Mouse (Mus musculus): ENCODE measurements at regions not wholly inside any gene's neighbourhood (a gene's known extent, or its start where the extent isn't known, plus 50 kb on each side); places are given as distances from the start of the nearest gene placed in this dataset.

GRCm38 (mm10) chr17:4296521-4297155 lies 600.6 kb upstream of the Nox3 start:
- DNase-seq (ENCODE audit: low spot score), result peak; percentile 23

DNA sequence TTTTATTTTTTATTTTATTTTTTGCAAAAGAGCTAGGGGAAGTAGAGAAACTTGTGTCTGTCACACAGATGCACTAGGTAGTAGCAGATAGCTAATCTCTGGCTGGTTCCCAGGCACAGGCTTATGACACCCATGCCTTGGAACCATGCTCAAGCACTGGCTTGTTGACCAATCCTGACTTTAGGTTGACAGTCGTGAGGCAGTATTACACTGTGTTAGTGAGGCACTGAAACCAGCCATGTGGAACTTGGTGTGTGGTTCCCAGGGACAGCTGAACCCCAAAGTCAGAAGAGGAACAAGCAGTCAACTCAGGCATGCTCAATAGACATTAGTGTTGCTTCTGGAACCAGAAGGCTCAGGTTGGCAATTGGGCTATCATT lies 601.1 kb upstream of the Nox3 start:
- DNase-seq (ENCODE audit: low spot score), result no peak

GRCm38 (mm10) chr17:4301142-4301853 lies 605.2 kb upstream of the Nox3 start:
- no peak for DNase-seq (ENCODE audit: low spot score)

DNA sequence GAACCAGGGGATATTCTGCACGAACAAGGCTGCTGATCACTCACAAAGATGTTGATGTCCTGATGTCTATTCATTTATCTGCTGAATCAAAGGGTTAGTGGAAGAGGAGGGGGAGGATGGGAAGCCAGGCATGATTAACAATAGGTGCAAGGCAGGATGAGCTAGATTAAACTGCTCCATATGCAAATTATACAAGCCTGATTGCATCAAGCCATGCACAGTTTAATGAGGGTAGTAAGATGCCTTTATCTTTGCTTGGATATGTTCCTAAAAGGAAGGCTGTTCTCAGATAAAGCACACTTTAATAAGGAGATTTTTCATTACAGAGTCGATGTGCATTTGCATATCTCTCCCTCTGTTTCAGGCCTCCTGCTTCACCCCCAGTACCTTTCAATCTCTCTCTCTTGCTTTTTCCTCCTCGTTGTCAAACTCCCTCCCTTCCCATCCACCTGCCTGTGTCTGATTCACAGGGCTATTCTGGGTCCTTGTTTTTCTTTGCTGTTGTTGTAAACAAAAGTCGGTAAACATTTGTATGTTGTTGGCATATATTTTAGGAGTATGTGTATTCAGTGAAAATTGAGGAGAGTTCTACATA lies 615.8 kb upstream of the Nox3 start:
- DNase-seq (ENCODE audit: low spot score), result no peak

DNA sequence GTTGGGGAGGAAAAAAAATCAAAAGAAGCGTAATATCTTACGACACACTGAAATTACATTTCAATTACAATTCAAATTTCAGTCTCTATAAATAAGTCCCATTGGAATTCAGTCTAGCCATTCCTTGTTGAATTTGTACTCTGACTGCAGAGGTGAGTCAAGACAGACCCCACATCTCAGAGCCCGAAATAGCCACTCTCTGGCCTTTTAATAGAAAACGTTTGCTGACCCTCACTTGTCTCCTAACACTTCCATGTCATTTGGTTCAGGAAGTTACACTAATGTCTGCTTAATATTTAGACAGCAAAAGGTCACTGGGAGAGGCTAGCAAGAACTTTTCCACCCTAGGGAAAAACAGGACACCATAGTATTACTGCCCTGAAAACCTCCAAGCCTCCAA lies 623.1 kb upstream of the Nox3 start:
- peak; percentile 24 for DNase-seq (ENCODE audit: low spot score)

- DNase-seq (ENCODE audit: low spot score), result no peak
Observed at GRCm38 (mm10) chr17:4328810-4329209, 632.7 kb upstream of the Nox3 start.

DNA sequence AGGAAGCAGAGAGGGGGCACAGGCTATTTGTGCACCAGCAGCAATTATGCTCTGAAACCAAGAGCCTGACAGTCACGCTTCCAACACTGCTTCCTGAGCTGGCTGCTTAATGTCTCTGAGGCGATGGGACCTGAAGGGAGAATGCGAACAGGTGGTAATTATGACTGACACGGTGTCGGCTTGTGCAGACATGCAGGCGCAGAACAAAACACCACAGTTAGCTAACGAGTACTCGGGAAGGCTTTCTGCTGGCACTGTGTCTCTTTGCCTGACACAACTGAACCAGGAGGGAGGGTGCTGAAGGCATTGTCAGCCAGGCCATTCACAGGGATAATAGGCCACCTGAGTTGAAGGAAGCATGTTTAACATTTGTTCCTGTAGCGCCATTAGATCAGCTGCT lies 635.6 kb upstream of the Nox3 start:
- DNase-seq (ENCODE audit: low spot score), result no peak

DNA sequence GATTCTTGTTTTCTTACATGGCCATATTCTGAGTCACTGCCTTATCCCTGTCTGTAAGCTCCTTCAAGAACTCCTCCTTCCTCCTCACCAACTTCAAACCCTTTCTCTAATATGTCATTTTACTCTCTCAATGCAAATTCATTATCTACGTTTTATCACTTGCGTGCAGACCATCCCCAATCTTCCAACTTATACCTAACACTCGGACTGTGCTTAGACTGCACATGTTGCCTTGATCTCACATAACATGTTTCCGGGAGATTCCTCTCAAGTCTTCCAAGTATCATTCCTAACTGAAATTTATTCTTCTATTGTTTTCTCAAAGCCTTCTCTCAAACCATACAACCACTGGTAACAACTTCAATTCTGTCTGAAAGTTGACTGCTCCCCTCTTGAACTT lies 637.0 kb upstream of the Nox3 start:
- no peak for DNase-seq (ENCODE audit: low spot score)

GRCm38 (mm10) chr17:4353018-4353417 lies 641.1 kb upstream of the Arid1b start:
- no peak for DNase-seq (ENCODE audit: low spot score)

DNA sequence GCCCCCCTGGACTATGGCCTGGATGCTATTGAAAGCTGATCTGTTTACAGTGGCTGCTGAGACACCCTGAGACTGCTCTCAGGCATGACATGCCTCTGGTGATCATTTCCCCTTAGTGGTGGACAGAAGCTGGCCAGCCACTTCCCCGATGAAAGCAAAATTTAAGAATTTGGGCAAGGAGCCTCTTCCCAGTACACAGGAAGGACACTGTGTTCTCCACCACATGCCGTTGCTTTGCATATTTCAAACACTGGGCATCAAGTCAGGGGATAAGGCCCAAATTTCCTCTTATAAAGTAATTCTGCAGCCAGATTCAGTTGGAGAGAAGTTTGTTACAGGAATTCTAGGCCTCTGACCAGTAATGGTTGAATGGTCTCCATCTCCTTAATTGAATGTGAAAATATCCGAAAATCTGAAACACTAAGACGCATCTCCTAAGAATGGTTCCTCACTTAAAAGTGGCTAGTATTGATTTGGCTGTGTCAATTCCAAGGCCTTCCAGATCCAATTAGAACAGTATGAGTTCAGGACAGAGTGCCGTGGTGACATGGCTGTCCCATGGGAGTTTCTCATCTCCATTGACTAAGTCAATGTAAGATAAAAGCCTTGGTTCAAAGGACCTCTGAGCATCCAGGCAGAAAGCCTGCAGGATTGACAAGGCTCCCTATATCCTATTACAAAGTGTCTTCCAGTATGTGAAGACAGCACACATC lies 638.5 kb upstream of the Arid1b start:
- DNase-seq (ENCODE audit: low spot score), result peak; percentile 43

DNA sequence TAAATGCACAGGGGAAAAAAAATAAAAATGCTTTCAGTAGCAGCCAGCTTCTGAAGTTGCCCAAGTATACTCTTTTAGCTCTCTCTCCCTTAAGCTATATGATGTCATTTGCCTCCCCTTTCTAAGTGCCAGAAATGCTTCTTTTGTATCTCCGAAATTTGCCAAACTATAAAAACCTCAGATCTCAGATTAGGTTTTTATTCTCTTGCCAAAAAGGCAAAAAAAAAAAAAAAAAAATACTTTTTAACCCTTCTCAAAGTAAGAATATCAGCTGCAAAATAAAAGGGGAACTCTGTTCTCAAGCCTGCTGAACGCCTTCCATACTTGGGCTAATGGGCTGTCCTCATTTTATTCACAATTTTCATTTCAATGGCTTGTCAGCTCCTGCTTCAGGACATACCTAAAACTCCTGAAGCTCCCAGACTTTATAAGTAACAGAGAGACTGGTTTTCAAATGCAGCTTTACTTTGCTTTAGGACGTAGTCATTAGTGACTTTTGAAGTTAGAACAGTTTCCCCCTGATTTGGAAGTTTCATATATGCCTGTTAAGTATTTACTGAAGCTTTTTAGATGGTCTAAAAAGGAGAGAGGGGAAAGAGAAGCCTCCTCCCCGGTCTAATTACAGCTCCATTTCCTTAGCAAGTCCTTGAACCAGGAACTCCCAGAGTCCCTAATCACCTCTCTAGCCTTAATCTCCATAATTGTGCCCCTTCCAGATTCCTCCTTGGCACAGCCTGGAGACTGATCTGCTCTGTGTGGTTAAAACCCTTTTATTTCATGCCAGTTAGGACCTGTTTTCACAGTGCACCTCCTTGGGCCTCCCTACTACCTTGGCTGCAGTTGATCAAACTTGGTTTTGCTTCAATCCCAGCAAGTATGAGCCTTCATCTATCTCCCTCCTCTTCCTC lies 633.5 kb upstream of the Arid1b start:
- DNase-seq (ENCODE audit: low spot score), result no peak

- DNase-seq (ENCODE audit: low spot score), result no peak
Observed at GRCm38 (mm10) chr17:4365811-4366210, 628.3 kb upstream of the Arid1b start.

- no peak for DNase-seq (ENCODE audit: low spot score)
Observed at GRCm38 (mm10) chr17:4380449-4380848, 613.7 kb upstream of the Arid1b start.

DNA sequence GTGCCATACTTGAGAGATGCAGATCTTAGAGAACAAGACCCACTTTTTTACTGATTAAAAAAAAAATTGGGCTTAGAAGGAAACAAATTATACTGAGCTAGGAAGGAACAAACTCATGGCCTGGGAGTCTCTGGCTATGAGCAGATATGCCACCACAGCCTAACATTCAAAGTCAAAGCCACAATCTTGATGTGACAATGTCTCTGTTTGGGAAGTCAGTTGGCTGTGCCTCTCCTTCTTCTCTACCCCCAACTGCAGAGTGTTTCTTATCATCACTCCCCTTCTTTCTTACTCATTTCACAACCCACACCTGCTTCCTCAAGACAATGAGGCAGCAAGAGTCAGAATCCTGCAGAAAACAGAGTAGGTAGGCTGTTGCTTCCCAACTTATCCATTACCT lies 613.3 kb upstream of the Arid1b start:
- DNase-seq (ENCODE audit: low spot score), result no peak

- DNase-seq (ENCODE audit: low spot score), result no peak
Observed at GRCm38 (mm10) chr17:4381896-4382685, 612.0 kb upstream of the Arid1b start.

DNA sequence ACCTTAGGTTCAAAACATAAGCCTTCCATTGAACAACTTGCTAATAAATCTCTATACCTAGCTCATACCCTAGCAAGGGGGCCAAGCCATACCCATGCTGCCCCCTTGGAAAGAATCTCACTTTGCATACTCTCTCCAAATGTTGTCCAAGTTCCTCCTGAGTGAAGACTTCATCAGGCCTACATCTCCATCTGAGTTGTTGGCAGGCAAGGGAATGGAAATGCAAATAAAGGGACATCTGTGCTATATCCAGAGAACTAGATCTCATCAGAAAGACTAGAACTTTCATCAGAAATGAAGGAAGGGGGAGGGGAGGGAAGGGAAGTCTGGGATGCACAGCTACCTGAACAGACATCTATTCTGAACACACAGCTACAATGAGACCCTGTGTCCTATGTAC lies 611.4 kb upstream of the Arid1b start:
- no peak for DNase-seq (ENCODE audit: low spot score)

DNA sequence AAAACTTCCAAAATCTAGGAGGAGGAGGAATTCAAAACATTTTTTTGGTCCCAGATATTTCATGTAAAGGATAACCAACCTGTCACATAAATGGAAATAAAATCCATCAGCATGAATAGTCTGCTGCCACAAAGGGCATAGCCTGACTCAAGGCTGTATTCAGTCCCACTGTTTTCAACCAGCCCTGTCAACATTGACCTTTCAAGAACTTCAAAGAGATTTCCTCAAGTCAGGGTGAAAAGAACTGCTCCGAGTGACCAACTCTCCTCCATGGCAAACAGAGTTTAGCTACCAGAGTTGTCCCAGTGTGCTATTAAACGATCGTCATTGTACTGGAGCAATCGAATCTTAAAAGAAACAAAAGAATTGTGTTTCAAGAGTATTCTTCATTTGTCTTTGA lies 606.5 kb upstream of the Arid1b start:
- no peak for DNase-seq (ENCODE audit: low spot score)

DNA sequence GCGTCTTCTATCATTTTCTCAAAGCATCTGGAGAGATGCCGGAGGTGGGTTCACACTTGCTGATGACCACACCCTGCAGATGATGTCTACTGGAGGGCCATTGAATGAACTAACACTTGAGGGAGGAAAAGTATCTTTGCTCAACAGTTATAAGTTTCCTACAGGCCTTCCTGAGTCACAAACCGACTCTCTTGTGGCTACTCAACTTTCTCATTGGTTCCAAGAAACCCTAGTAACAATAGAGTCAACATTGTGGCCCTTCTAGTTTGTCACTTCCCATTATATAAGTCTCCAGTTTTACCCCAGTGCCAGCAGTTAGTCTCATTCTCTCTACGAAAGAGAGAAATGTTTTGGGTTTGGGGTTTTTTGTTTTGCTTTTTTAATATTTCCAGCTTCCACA lies 604.1 kb upstream of the Arid1b start:
- no peak for DNase-seq (ENCODE audit: low spot score)

- no peak for DNase-seq (ENCODE audit: low spot score)
Observed at GRCm38 (mm10) chr17:4390577-4390976, 603.6 kb upstream of the Arid1b start.

DNA sequence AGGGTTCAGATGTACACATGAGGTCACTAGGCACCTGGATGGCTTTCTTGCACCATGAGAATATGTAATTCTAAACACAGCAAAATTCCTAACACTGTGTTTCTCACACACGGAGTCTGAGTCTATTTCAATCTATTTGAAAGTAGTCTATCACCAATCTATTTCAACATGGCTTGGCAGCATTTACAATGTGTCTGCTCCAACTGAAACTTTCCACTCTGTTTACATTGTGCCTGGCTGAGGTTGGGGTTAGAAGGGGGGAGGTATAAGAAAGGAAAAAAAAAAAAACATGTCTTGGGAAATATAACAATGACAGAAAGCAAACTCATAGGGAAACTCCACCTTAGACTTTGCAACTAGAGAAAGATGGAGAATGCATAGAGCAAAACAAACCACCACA lies 602.9 kb upstream of the Arid1b start:
- DNase-seq (ENCODE audit: low spot score), result no peak

DNA sequence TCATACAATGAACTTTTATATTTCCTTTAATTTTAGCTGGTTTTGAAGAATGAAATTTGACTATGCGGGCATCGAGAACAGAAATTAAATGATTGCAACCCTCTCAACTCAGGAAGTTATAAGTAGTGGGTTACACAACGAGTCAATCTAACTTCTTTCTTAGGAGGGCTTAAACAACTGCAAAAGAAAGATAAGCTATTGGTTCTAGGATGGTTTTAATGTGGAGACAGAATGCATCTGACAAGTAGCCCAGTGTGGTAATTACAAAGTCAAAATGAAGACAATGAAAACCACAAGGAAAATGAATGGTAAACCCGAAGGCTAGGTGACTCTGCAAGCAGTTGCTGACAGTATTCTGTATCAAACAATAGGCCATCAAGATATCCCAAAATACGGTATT lies 598.0 kb upstream of the Arid1b start:
- DNase-seq (ENCODE audit: low spot score), result no peak
